Mouse (Mus musculus): ENCODE data around the gene Yod1.

The Yod1 gene

GRCm38 (mm10) chr1:130732706-130733658 lies 15.9 kb downstream of the Yod1 start:
- CTCF ChIA-PET, result no interaction called here

DNA sequence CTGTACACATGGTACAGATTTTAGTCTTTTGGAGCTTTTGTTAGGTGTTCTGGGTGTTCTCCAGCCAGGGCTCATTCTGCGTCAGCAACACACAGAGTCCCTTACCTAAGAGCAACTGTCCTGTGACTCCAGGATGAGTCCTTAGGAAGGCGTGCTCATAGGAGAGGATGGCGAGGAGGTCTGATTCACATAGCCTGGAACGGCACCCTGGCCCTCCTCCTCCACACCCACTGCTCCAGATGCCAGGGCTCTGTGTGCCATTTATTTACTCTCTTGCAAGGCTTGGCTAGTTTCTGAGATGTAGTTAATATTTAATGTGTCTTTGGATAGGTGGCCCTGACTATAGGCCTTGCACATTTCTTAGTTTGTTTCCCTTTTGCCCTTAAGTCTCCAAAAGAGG lies 16.5 kb downstream of the Yod1 start:
- CTCF ChIA-PET, result no interaction called here

GRCm38 (mm10) chr1:130734452-130734851 lies 17.3 kb downstream of the Yod1 start:
- CTCF ChIA-PET, result no interaction called here

DNA sequence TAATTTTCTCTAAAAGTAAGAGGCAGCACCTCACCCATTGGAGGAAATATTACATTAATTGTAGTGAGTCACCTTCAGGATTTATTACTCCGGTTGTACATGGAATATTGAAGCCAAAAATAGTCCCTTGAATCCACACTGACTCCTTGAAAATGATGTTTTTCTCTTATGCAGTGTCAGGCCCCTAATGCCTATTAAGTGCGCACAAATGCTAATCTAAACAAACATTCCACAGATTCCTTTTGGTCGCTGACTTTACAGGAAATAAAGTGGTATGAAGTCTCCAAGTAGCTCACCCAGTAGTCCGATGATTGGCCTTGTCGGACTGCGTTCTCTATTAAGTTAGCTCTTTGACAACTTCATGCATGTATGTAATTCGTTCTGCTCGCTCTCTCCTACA lies 17.7 kb downstream of the Yod1 start:
- CTCF ChIA-PET, result no interaction called here

DNA sequence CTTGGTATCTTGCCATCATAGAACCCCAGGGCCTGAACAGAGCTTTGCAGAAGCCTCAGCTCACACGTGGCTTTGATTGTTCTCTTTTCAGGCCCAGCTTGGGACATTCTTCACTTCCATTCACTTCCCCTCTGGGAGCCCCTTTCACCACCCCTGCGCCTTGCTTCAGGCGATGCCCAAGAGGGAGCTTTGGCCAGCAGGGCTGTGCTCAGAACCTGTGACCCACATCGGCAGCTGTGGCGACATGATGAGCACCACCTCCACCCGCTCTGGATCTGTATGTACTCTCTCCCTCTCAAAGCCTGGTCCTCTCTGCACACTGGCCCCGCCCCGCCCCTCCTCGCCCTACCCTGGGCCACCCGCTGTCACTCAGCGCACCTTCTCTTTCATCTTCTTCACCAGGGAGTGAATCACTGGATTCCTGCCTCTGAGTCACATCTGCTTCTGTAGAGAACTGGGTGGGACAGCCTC lies 20.3 kb downstream of the Yod1 start:
- CTCF ChIA-PET, result no interaction called here

- CTCF ChIA-PET, result no interaction called here
These were observed 20.8 kb downstream of the Yod1 start for GRCm38 (mm10) chr1:130737916-130738315.

DNA sequence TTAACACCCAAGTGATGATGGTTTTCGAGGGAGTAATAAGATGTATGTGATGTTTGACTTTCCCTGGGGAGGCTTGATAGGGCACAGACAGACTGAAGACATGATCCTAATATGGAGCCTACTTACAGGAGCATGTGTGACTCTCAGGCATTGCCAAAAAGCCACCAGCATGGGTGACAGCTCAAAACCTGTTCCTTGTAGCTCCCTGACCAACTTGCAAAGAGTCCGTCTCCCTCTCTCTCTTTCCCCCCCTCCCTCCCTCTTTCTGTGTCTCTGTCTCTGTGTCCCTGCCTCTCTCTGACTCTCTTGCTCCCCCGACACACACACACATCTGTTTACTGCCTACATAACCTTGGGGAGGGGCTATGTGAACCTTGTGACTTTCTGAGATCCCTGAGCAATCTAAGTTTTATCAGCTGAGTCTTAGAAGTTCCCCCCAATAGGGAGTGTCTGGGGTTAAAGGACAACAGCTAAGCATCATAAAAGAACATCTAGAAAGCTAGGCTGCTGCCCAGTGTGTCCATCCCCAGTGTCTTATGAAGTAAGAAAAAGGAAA lies 21.5 kb downstream of the Yod1 start:
- CTCF ChIA-PET, result no interaction called here

DNA sequence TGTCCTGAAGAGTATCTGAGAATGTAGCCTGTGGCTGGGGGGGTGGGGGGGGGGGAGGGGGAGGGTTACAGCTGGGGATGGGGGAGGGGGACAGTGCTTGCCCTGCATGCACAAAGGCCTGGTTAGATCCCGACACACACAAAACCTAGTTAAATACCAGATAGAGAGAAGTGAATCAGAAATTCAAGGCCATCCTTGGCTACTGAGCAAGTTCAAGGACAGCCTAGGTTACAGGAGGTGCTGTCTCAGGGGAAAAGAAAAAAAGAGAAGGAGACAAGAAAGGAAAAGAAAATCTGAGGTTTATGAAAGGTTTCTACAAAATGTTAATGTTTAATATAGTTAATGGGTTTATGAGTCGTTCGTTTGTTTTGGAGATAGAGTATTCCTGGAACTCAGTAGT lies 22.5 kb downstream of the Yod1 start:
- CTCF ChIA-PET, result no interaction called here

GRCm38 (mm10) chr1:130740227-130740648 lies 23.1 kb downstream of the Yod1 start:
- CTCF ChIA-PET, result no interaction called here

- CTCF ChIA-PET, result no interaction called here
These were observed 23.9 kb downstream of the Yod1 start for GRCm38 (mm10) chr1:130740781-130741720.

- CTCF ChIA-PET, result no interaction called here
These were observed 25.1 kb downstream of the Yod1 start for GRCm38 (mm10) chr1:130742201-130742600.

DNA sequence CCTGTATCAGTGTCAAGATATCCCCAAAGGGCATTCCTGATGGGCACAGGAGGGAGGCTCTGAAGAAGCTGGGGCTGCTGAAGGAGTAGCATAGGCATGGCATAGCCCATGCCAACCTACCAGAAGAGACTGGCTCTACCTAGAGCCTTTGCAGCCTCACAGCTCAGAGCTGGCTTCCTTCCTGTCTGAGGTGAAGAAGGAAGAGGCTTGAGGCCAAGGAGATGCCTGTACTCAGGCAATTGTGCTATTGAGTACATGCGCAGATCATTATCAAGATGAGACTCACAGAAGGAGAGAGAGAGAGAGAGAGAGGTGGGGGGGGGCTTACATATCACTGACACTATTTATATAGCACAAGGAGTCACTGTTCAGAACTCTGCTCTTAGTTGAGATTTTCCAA lies 26.6 kb downstream of the Yod1 start:
- CTCF ChIA-PET, result no interaction called here

GRCm38 (mm10) chr1:130744217-130744616 lies 27.1 kb downstream of the Yod1 start:
- CTCF ChIA-PET, result no interaction called here

DNA sequence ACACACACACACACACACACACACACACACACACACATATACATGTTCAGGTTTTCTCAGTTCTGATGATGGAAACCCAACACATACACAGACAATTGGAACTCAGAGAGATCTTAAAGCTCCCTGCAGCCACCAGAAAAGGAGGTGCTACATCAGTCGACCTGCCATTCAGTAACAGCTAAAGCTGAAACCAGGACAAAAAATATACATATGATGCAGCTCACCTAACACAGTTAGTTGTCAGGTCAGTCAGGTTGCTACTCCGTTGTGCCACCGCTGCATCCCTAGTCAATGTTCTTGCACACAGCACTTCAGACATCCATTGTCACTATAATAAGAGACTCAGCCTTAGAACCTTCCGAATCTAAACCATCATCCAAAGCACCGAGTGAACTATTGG lies 27.8 kb downstream of the Yod1 start:
- CTCF ChIA-PET, result interaction anchor here (0.6 kb wide), 1 partner anchor 78 kb away, joined by 4 read pairs; no protein-coding TSS in a partner anchor

DNA sequence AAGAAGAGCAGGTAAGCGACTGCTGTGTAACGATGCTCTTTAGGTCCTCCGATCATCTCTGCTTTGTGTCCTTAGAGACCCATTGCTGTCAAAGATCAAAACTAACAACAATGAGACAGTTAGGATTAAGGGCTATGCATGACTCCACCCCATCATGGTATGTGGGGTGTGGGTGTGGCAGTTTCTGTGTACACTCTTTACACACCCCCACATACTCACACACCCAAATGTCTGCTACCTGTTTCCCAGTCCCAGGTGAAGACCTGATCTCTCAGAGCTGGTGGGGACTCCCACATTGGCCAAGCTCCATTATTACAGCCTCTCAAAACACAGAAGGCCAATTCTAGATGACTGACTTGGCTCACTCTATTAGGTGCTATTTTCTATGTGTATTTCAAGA lies 28.5 kb downstream of the Yod1 start:
- CTCF ChIA-PET, result no interaction called here

GRCm38 (mm10) chr1:130746819-130747218 lies 29.7 kb downstream of the Yod1 start:
- CTCF ChIA-PET, result no interaction called here

DNA sequence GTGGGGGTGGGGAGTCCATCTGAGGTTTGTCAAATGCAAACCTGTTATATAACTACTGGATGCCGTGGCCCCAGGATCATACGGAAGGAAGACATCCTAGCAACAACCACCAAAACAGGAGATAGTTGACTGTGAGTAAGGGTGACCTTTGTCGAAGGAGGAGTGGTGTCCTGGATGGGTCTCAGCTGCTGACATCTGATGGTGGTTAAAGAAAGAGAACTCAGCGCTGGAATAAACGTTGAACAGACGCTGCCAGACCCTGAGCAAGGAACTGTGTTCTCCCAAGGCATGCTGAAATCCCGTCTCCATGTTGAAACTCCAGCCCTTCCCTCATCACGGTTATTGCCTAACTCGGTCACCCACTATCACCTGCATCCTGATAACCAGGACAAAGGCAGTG lies 42.6 kb downstream of the Yod1 start:
- CTCF ChIA-PET, result no interaction called here

DNA sequence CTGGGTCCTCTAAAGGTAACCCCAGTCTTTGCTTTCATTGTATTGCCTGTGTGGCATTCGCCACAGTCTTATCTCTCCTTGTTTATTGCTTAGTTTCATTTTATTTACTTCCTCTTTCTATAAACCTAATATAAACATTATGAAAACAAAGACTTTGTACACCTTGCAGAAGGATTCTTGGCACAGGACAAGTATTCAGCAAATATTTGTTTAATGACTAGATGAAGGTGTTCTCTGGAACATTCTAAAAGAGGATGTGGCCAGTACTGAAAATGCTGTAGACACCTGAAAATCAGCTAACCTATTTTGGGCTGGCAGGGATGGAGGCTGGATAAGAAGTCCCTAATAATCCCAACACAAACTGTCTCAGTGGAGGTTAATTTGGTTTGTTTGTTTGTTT lies 44.5 kb downstream of the Yod1 start:
- CTCF ChIA-PET, result interaction anchor here (0.7 kb wide), 1 partner anchor 43 kb away, joined by 6 read pairs; no protein-coding TSS in a partner anchor

- CTCF ChIA-PET, result no interaction called here
These were observed 45.1 kb downstream of the Yod1 start for GRCm38 (mm10) chr1:130762045-130762760.

GRCm38 (mm10) chr1:130764027-130764461 lies 46.9 kb downstream of the Yod1 start:
- CTCF ChIA-PET, result no interaction called here

- CTCF ChIA-PET, result interaction anchor here (0.6 kb wide), 1 partner anchor 7 kb away, joined by 3 read pairs; no protein-coding TSS in a partner anchor
These were observed 49.9 kb downstream of the Yod1 start for GRCm38 (mm10) chr1:130767066-130767465.

Data from spleen, embryonic (tissue).